Mouse (Mus musculus) midbrain, postnatal 0 days (tissue): Measurements from ENCODE around the gene Apbb2. TPM values are rescaled to one million over a fixed set of nuclear protein-coding genes. Genes with fewer than 3 reads are reported as not detected.

Source experiments
- ATAC-seq: fragments of 200-750 bp; cut with Nextera tagmentation; 2 replicates; pipeline ENCODE4 v1.8.0; 2017; ENCODE audit warnings: moderate number of reproducible peaks, mild to moderate bottlenecking, moderate TSS enrichment, moderate library complexity; ENCODE audit not compliant: low FRiP score
- DNase-seq: peaks from one replicate; pipeline ENCODE4 v3.0.0-alpha.2; 2015; ENCODE audit warnings: low spot score
- H3K27ac ChIP-seq: fragments of 300-500 bp; sonication (generic); 2 replicates; pipeline ENCODE4 v1.5.1; 2014; ENCODE audit warnings: low read depth, mild to moderate bottlenecking, low read length, mixed read lengths
- H3K27me3 ChIP-seq: fragments of 300-500 bp; sonication (generic); 2 replicates; pipeline ENCODE4 v1.6.1; 2014; ENCODE audit warnings: low read length, control low read depth, mixed read lengths; ENCODE audit not compliant: insufficient read depth
- H3K36me3 ChIP-seq: fragments of 300-500 bp; sonication (generic); 2 replicates; pipeline ENCODE4 v1.6.1; 2014; ENCODE audit warnings: low read length, control low read depth, mixed read lengths; ENCODE audit not compliant: insufficient read depth
- H3K4me1 ChIP-seq: fragments of 300-500 bp; sonication (generic); 2 replicates; pipeline ENCODE4 v1.6.1; 2014; ENCODE audit warnings: mild to moderate bottlenecking, control low read depth, antibody characterized with exemption, low read length, mixed read lengths; ENCODE audit not compliant: insufficient read depth
- H3K4me2 ChIP-seq: fragments of 300-500 bp; sonication (generic); 2 replicates; pipeline ENCODE4 v1.6.1; 2014; ENCODE audit warnings: low read depth, mild to moderate bottlenecking, low read length, mixed read lengths; ENCODE audit not compliant: poor library complexity, severe bottlenecking
- H3K4me3 ChIP-seq: fragments of 300-500 bp; sonication (generic); 2 replicates; pipeline ENCODE4 v1.5.1; 2014; ENCODE audit warnings: low read depth, mild to moderate bottlenecking, low read length, moderate library complexity
- H3K9ac ChIP-seq: fragments of 300-500 bp; sonication (generic); replicated peaks from 2 replicates; pipeline ENCODE4 v1.6.1; 2014; ENCODE audit warnings: mild to moderate bottlenecking, low read length, moderate library complexity, mixed read lengths; ENCODE audit not compliant: poor library complexity, severe bottlenecking
- H3K9me3 ChIP-seq: fragments of 300-500 bp; sonication (generic); 2 replicates; pipeline ENCODE4 v1.6.1; 2016; ENCODE audit warnings: low read length, control low read depth
- CTCF ChIP-seq: IDR thresholded peaks from 2 replicates; pipeline ENCODE4 v1.5.1; 2016; ENCODE audit warnings: antibody characterized with exemption, mild to moderate bottlenecking
- WGBS: fragments of 180-500 bp; shearing (Covaris S2); extraction: QIAGEN DNeasy Blood & Tissue Kit; methylation state at CpG from one replicate; pipeline ENCODE4 v1.1.7; 2014; 5-methylcytosine and 5-hydroxymethylcytosine counted together
- polyA plus RNA-seq: library from polyadenylated mRNA; unstranded; fragments of >200 nt; fragmentation: Nextera tagmentation; extraction: Ambion mirVana; gene quantifications from 2 replicates; pipeline ENCODE4 v1.2.1, GENCODE M21; 2015
- total RNA-seq: library from RNA; depleted of rRNA; stranded (reverse); fragments of >200 nt; gene quantifications from 2 replicates; pipeline ENCODE4 v1.2.3, GENCODE M21; 2014

Gene Apbb2
- total and polyA plus RNA-seq, 2 experiments from 2014 or later: 60.6 to 76.0 TPM

GRCm38 (mm10) chr5:66304300-66305067, 314.1 kb downstream of the Apbb2 start:
- no peaks in the 10 kb centered on the region for H3K9me3 ChIP-seq
- no peaks in the 10 kb centered on the region for H3K4me1 ChIP-seq
- peaks cover 33% of the 10 kb centered on the region for H3K36me3 ChIP-seq
- no peak overlapping the region for H3K9ac ChIP-seq
- H3K27ac ChIP-seq: no peak overlapping the region
- no peak overlapping the region for H3K4me2 ChIP-seq
- 79% methylated on average over 11 of the region's 11 CpGs for WGBS
- H3K4me3 ChIP-seq: no peak overlapping the region
- no peak for TF ChIP-seq CTCF
- H3K27me3 ChIP-seq: no peaks in the 10 kb centered on the region
- no peak for ATAC-seq
- DNase-seq: no peak

GRCm38 (mm10) chr5:66302873-66303272, 315.7 kb downstream of the Apbb2 start:
- no peak for TF ChIP-seq CTCF
- H3K4me2 ChIP-seq: no peak overlapping the region
- WGBS: 90% methylated on average over 2 of the region's 2 CpGs
- H3K9me3 ChIP-seq: no peaks in the 10 kb centered on the region
- H3K27me3 ChIP-seq: no peaks in the 10 kb centered on the region
- H3K4me3 ChIP-seq: no peak overlapping the region
- peaks cover 26% of the 10 kb centered on the region for H3K36me3 ChIP-seq
- H3K27ac ChIP-seq: no peak overlapping the region
- H3K4me1 ChIP-seq: no peaks in the 10 kb centered on the region
- ATAC-seq (no peak), DNase-seq (no peak)
- no peak overlapping the region for H3K9ac ChIP-seq

DNA sequence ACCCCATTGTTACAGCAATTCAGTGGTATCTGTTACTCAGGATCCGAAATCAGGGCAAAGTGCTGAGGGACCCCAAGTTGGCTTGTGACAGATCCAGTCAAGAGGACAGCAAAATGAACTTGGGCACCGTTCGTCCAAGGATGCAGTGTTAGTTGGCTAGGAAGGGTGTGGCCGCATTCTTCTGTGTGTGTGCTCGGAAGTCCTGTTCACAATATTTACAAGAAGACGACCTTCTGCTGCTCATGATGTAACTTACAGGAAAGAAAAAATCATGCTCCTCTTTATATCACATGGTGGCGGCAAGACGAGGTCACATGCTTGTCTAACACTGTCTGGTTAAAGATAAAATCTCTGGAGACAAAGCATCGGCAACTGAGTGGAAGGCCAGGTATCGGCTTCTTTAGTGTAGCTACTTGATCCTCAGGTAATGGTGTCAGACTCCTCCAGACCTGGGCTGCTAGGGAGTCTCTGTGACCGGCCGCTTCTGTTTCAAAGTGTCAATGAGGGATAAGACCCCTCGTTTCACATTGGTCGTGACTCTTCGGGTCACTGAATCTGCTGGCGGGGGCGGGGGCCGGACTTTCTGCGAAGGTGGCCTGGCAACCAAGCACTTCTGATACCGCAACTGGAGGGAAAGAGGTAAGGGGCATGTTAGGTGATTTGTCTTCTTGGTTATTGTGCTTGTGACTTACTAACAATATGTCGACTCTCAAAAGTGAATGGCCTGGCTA, 316.3 kb downstream of the Apbb2 start:
- Histone ChIP-seq H3K36me3 (peaks cover 22% of the 10 kb centered on the region), H3K27me3 (no peaks in the 10 kb centered on the region), H3K4me3 (no peak overlapping the region), H3K27ac (no peak overlapping the region), H3K4me1 (no peaks in the 10 kb centered on the region), H3K4me2 (no peak overlapping the region), H3K9me3 (no peaks in the 10 kb centered on the region), H3K9ac (no peak overlapping the region)
- 95% methylated on average over 21 of the region's 21 CpGs for WGBS
- DNase-seq (no peak), ATAC-seq (no peak)
- no peak for TF ChIP-seq CTCF

DNA sequence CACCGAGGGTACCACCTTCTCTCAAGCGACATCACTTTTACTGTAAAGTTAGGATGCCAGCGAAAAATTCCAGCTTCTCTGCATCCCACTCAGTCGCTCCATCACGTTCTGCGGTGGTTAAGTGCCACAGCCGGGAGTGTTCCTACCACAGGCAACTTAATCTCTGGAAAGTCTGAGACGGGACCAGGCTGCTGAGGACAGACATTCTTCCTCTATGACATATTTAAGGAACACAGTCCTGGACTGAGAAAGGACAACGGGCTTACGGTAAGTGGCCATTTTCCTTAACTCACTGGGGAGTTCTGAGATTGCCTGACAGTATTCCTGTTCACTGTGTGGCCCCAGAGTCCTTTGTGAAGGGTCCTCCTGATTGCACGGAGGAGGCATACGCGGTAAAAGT, 318.0 kb downstream of the Apbb2 start:
- ATAC-seq: no peak
- no peak for TF ChIP-seq CTCF
- no peak overlapping the region for H3K4me3 ChIP-seq
- peaks cover 15% of the 10 kb centered on the region for H3K36me3 ChIP-seq
- DNase-seq: no peak
- H3K4me2 ChIP-seq: no peak overlapping the region
- H3K9ac ChIP-seq: no peak overlapping the region
- no peaks in the 10 kb centered on the region for H3K4me1 ChIP-seq
- WGBS: 78% methylated on average over 13 of the region's 13 CpGs
- H3K27ac ChIP-seq: no peak overlapping the region
- H3K27me3 ChIP-seq: no peaks in the 10 kb centered on the region
- no peaks in the 10 kb centered on the region for H3K9me3 ChIP-seq

- Histone ChIP-seq H3K4me3 (no peak overlapping the region), H3K4me2 (no peak overlapping the region), H3K27ac (no peak overlapping the region), H3K27me3 (no peaks in the 10 kb centered on the region), H3K4me1 (no peaks in the 10 kb centered on the region), H3K9me3 (no peaks in the 10 kb centered on the region), H3K9ac (no peak overlapping the region), H3K36me3 (peaks cover 14% of the 10 kb centered on the region; the same call in 1 of the 2 replicates)
- ATAC-seq (no peak), DNase-seq (no peak)
- no peak for TF ChIP-seq CTCF
- WGBS: 84% methylated on average over 6 of the region's 6 CpGs
Measured at GRCm38 (mm10) chr5:66298856-66299255, 319.7 kb downstream of the Apbb2 start.

DNA sequence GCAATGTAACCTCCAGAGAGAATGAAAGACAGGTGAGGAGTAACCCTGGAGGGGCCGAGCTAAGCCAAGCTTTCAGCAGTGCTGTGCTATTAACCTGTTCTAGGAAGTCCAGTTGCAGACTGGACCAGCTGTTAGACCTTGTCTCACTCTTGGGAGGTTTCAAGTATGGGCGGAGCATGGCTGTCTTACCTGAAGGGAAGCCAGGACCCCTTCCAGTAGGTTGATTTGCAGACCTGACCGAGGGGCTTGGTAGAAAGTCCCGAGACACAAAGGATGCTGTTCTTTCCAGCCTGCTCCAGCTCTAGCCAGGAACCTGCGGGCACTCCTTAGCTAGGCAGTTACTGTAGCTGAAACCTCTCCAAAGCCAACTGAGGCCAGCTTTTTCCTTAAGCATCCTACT, 322.5 kb downstream of the Apbb2 start:
- no peak for ATAC-seq
- Histone ChIP-seq H3K9me3 (no peaks in the 10 kb centered on the region), H3K4me1 (no peaks in the 10 kb centered on the region), H3K4me2 (no peak overlapping the region), H3K27me3 (no peaks in the 10 kb centered on the region), H3K27ac (no peak overlapping the region), H3K9ac (no peak overlapping the region), H3K4me3 (no peak overlapping the region), H3K36me3 (no peaks in the 10 kb centered on the region)
- no peak for DNase-seq
- 97% methylated on average over 5 of the region's 5 CpGs for WGBS
- no peak for TF ChIP-seq CTCF
